Comparison of ENCODE assay signal across 25 mouse cellular contexts in the genomic region with DNA sequence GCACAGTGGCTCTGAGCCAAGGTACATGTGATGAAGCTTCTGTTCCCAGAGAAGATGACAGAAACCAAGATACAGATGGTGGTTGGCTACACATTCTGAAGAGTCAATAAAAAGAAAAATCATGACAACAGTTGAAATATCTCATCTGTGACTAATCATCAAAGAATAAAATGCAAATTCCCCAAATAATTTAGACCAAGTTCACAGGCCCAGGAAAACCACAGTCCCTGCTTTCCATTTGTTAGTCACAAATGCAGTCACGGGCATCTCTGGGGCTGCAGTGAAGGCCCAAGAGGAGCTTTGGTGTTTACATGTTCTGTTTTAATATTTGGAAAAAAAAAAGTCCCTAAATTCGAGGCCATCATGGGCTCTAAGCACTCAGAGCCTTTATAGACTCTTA.
A peak's percentile ranks its signal among the peaks of the same experiment; 100 is the strongest.
DNase-seq lines count a peak whose midpoint lies in the region; ATAC-seq and TF ChIP-seq lines count a peak whose summit lies in the region.
"Had no signal": no experiment of that assay in that cellular context is flagged by ENCODE, and none has a peak within 500 bp of the region (broad histone marks: within the 10 kb centered on the region; RNA-seq: fewer than 3 reads in every experiment).

No protein-coding gene starts in this region.

- no peak overlapping the region for H3K9ac ChIP-seq in lung, embryonic 14.5 days
- H3K9ac ChIP-seq: embryonic facial prominence, embryonic 12.5 days; forebrain, postnatal 0 days; heart, embryonic 13.5 days; hindbrain, embryonic 14.5 days had no signal

- peak; percentile 23 for DNase-seq in lung, embryonic 14.5 days
- DNase-seq in lung, postnatal 14 days = no peak
- DNase-seq in Muller cell, postnatal 12 days (ENCODE audit: inconsistent ontology term) = peak; percentile 87
- no peak for DNase-seq in cerebellum, postnatal 36 days
- DNase-seq in gastrocnemius, postnatal 4 days (ENCODE audit: low spot score in 2 of 2) = no peak
- DNase-seq: adrenal gland, adult 2 months; adrenal gland, postnatal 14 days; cerebellum, adult 11-12 months; cerebellum, adult 8-10 months; cerebellum, postnatal 10 days; forebrain, postnatal 0 days; gastrocnemius, postnatal 25 days; heart, adult 2 months; heart, postnatal 14 days; heart, postnatal 4 days had no signal

- no peak for ATAC-seq in lung, embryonic 14.5 days (ENCODE audit: insufficient read depth)
- ATAC-seq: forebrain, embryonic 14.5 days; forebrain, postnatal 0 days; hindbrain, postnatal 0 days; inflammation-experienced regulatory T-cells, adult 6 months; intestine, embryonic 16.5 days; Patski had no signal

- WGBS in lung, embryonic 14.5 days = 21% methylated on average over 2 of the region's 2 CpGs

- H3K27ac ChIP-seq in lung, embryonic 14.5 days (ENCODE audit: low read depth) = no peak overlapping the region
- peak overlapping the region; percentile 84 for H3K27ac ChIP-seq in embryonic fibroblast, embryonic 13.5 days (ENCODE audit: insufficient read depth, low read length)
- H3K27ac ChIP-seq: embryonic facial prominence, embryonic 12.5 days; heart, adult 2 months; heart, embryonic 10.5 days; heart, embryonic 13.5 days; hindbrain, embryonic 14.5 days; hindbrain, postnatal 0 days had no signal

- no peaks in the 10 kb centered on the region for H3K36me3 ChIP-seq in lung, embryonic 14.5 days (ENCODE audit: insufficient read depth)
- H3K36me3 ChIP-seq: embryonic facial prominence, embryonic 12.5 days; heart, embryonic 10.5 days; heart, embryonic 13.5 days had no signal

- TF ChIP-seq CTCF in lung, embryonic 14.5 days (IDR thresholded peaks at IDR 0.05; ENCODE audit: low read depth) = no peak
- no peak for TF ChIP-seq CTCF in embryonic fibroblast, embryonic 13.5 days (IDR thresholded peaks at IDR 0.05; ENCODE audit: borderline replicate concordance, insufficient read depth, low read length)

- no peaks in the 10 kb centered on the region for H3K4me1 ChIP-seq in lung, embryonic 14.5 days (ENCODE audit: insufficient read depth)
- H3K4me1 ChIP-seq in embryonic fibroblast, embryonic 13.5 days (ENCODE audit: control insufficient read depth, insufficient read depth, low read length) = peaks cover 6% of the 10 kb centered on the region
- H3K4me1 ChIP-seq: embryonic facial prominence, embryonic 12.5 days; heart, embryonic 10.5 days; heart, embryonic 13.5 days had no signal

- no peak overlapping the region for H3K4me3 ChIP-seq in lung, embryonic 14.5 days (ENCODE audit: low read depth, low read length)
- H3K4me3 ChIP-seq in embryonic fibroblast, embryonic 13.5 days (ENCODE audit: insufficient read depth, low read length) = no peak overlapping the region
- H3K4me3 ChIP-seq: embryonic facial prominence, embryonic 12.5 days; heart, adult 2 months; heart, embryonic 10.5 days; heart, embryonic 13.5 days had no signal

- TF ChIP-seq POLR2A in embryonic fibroblast, embryonic 13.5 days (IDR thresholded peaks at IDR 0.05; ENCODE audit: low read depth, low read length) = no peak

- H3K27me3 ChIP-seq in lung, embryonic 14.5 days (ENCODE audit: insufficient read depth, low read length) = no peaks in the 10 kb centered on the region
- H3K27me3 ChIP-seq: embryonic facial prominence, embryonic 12.5 days; heart, embryonic 13.5 days; Patski had no signal

- no peaks in the 10 kb centered on the region for H3K9me3 ChIP-seq in lung, embryonic 14.5 days (ENCODE audit: low read depth, low read length)
- H3K9me3 ChIP-seq: embryonic facial prominence, embryonic 12.5 days; heart, embryonic 13.5 days had no signal

- H3K4me2 ChIP-seq in lung, embryonic 14.5 days = no peak overlapping the region
- H3K4me2 ChIP-seq: embryonic facial prominence, embryonic 12.5 days; heart, embryonic 13.5 days; hindbrain, embryonic 14.5 days had no signal

Comparison
In these comparisons a context has a peak if more than half of its experiments do, and no peak if none do; other contexts are left out.
1. DNase-seq: peak in lung, embryonic 14.5 days (single experiment) and Muller cell, postnatal 12 days (single experiment); none in lung, postnatal 14 days (single experiment), cerebellum, postnatal 36 days (0 of 2) and gastrocnemius, postnatal 4 days (0 of 2).